Mouse (Mus musculus): Measurements from ENCODE around the gene Atrnl1. TPM values are rescaled to one million over a fixed set of nuclear protein-coding genes. Genes with fewer than 3 reads are reported as not detected.
"Not testable (repeated sequence)": the region's sequence is repeated elsewhere in the genome, so short reads cannot be mapped to it uniquely, and the experiment has no call there.

Gene Atrnl1
- total RNA-seq, 2 experiments from 2014 or later, result 24.4 to 26.6 TPM

DNA sequence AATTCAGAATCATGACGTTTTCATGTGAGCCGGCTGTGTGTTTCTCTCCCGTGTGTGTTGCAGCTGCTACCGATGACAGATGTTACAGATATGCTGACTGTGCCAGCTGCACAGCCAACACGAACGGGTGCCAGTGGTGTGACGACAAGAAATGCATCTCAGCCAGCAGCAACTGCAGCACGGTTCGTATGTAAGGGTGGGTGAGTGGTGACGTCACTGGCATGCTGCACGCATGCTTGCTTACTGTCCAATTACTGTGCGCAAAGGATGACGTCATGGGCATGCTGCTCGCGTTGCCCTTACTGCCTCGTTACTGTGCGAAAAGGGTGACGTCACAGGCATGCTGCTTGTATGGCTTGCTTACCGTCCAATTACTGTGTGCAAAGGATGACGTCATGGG, 75.8 kb downstream of the Atrnl1 start:
- DNase-seq (ENCODE audit: low spot score in 2 of 2), result peak in 1 of 2 experiments; percentile 47

DNA sequence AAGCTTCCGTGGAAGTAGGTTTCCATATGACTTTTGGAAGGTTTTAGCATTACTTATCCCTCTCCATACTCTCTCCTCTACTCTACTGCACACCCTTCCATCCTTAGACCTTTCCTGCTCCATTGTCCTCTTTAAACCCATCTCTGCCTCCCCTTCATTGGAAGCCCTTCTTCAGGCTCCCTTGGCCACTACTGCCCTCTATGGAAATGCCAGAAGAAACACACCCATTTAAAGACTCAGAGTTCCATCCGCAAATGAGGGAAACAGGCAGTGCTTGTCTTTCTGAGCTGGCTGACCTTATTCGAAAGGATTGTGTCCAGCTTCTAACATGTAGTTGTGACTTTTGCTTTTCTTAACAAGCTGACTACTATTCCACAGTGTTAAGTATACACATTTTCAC, 81.7 kb downstream of the Atrnl1 start:
- DNase-seq (ENCODE audit: low spot score in 2 of 2), result no peak

DNA sequence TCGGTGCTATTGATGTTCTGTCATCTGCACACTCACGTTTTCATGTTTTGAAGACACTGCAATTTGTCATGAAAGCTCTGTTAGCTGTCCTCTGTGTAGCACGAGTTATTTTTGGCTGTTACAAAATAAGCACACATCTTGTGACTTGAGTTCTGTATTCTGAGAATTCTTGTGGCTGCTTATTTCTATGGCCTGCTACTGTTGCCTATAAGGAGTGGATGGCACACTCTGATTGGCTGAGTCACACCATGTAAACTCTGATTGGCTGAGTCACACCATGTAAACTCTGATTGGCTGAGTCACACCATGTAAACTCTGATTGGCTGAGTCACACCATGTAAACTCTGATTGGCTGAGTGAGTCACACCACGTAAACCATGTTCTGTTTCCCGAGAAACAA, 85.9 kb downstream of the Atrnl1 start:
- DNase-seq (ENCODE audit: low spot score in 2 of 2), result not testable (repeated sequence)

DNA sequence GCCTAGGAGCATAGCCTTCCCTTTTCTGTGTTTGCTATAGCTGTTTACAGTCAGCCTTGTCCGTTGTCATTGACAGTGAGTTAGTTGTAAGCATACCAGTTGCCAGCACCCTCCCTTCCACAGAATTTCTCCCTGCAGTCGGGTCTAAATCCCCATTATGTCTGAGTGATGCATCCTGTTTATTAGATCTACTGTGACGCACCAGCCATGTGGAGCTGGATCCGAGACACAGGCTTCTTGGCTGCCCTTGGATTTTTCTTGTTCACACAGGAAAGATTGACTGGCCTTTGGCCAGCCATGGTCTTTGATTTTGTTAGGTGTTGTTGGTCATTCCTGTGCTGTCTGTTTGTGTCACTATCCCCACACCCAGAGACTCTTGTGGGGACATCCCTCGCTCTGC, 102.3 kb downstream of the Atrnl1 start:
- no peak for DNase-seq (ENCODE audit: low spot score in 2 of 2)

DNA sequence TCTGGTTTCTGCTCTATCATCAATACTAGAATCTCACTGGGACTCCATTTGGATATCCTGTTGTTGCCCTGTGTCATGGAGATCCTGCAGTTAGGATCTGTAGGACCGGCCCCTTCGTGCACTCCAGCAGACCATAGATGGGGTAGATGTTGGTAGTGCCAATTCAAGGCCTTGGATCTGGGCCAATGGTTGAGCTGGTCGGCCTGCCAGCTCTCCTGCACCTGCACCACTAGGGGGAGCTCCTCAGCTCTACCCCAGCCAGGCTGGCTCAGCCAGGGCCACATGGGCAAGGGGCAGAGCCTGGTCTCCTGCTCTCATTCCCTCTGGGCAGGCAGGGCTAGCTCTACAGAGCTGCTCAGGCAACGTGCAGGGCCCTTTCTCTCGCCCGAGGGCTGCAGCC, 114.1 kb downstream of the Atrnl1 start:
- DNase-seq (ENCODE audit: low spot score in 2 of 2), result peak in 1 of 2 experiments; percentile 16

DNA sequence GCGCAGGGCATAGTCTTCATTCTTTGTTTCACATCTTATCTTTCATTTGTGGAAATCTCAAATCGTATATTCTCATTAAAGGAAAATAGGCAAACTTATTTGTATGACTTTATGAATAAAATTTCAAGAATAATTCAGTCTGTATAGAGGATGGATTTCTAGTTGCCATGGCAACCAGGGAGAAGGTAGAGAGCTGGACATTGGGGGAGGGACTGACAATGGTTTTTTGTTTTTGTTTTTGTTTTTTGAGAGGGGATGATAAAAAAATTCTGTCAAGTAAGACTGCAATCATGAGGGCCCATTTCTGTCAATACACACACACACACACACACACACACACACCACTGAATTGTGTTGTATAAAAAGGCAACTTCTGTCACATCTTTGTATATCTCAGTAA, 114.5 kb downstream of the Atrnl1 start:
- DNase-seq (ENCODE audit: low spot score in 2 of 2), result no peak

DNA sequence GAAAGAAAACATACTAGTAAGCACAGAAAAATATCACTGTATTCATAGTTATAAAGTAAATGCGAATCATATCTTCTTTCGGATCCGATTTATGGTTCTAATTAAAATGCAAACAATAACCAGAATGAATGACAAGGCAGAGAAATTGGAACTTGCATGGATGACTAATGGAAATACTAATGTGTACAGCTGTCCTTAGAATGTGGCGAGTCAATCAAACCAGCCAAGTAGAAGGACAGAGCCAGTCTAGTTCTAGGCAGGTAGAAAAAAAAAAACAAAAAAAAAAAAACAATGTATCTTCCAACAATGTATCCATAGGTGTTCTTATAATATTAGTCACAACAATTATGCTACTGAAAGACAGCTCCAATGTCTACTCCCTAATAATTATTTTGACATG, 116.2 kb downstream of the Atrnl1 start:
- no peak for DNase-seq (ENCODE audit: low spot score in 2 of 2)

DNA sequence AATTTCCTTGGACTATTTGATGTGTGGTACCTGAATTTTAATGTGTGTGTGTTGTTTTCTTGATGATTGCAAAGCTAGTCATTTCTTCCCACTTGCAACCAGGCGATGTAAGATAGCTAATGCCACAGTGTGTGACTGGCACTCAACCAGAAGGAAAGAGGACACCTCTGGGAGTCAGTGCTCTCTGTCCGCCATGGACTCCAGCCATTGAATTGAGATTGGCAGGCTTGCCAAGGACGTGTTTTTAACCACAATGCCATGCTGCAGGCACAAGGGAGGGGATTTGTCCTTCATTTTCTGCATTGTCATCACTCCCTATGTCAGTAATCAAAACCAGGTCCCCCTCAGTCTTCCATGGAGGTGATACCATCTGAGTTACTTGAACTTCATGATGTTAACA, 126.6 kb downstream of the Atrnl1 start:
- no peak for DNase-seq (ENCODE audit: low spot score in 2 of 2)

DNA sequence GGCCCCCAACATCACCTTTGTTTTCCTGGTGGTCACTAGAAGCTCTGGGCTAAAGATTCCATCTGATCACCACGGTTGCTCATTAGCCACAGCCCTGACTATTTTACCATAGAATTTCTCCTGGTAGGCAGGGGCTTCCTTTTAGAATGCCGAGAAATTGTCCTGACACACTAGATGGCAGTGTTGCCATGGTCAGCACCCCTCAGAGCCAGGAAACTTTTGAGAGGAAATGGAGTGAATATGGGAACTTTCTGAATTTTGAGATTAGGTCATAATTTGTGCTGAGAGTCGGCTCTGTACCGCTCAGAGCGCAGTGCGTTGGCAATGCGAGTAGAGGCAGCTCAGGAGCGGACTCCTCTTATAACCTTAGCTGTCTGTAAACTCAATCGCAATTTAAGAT, 134.7 kb downstream of the Atrnl1 start:
- peak in 1 of 2 experiments; percentile 26 for DNase-seq (ENCODE audit: low spot score in 2 of 2)

DNA sequence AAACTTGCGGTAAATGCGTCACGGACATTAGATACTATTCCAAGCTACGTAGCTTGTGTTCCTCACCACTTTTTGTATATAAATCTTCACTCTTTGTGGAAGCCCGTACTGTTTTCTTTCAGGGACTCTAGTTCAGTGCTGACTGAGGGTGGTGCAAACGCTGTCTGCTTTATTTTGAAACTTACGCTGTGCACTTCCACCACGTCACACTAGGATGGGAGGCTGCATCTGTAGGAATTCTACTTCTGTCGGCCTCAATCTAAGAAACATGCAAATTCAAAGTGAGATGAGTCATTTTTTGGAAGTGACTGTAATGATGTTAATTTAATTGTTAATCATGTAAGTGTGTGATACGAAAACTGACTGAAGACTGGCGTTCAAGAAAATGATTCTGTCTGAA, 135.7 kb downstream of the Atrnl1 start:
- no peak for DNase-seq (ENCODE audit: low spot score in 2 of 2)

DNA sequence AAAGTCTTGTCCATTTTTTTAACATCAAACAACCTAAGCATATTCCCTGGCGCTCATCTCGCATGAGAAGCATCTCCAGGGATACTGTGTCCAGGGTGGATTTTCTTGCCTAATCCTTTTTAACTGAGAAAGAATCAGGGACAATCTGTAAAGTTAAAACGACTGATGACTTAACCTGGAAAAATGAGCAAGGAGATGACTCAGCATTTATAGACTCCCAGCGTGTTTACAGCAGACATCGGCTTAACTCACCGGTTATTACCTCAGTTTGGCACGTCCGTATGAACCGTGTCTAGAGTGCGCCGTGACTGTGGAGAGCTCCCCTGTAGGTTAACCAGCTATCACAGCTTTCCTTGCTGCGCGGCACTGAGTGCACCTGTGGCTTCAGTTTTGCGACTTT, 141.4 kb downstream of the Atrnl1 start:
- DNase-seq (ENCODE audit: low spot score in 2 of 2), result no peak

DNA sequence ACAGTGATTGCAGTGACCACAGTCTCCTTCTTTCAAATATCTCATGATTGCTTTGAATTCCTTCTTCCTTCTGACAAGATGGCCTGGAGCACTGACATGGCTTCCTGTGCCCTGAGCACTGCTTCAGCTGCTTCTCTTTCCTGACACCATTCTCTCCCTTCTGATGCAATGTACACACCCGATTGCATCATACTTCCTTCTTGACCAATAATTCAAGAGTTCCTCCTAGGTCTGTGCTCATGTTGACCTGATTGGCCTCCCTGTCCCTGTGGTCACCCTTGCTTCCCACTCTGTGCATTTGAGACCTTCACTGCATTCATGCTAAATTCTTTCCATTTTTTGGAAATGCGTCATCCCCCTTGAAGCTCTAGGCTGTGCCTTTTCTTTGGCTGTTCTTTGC, 151.7 kb downstream of the Atrnl1 start:
- no peak for DNase-seq (ENCODE audit: low spot score in 2 of 2)

DNA sequence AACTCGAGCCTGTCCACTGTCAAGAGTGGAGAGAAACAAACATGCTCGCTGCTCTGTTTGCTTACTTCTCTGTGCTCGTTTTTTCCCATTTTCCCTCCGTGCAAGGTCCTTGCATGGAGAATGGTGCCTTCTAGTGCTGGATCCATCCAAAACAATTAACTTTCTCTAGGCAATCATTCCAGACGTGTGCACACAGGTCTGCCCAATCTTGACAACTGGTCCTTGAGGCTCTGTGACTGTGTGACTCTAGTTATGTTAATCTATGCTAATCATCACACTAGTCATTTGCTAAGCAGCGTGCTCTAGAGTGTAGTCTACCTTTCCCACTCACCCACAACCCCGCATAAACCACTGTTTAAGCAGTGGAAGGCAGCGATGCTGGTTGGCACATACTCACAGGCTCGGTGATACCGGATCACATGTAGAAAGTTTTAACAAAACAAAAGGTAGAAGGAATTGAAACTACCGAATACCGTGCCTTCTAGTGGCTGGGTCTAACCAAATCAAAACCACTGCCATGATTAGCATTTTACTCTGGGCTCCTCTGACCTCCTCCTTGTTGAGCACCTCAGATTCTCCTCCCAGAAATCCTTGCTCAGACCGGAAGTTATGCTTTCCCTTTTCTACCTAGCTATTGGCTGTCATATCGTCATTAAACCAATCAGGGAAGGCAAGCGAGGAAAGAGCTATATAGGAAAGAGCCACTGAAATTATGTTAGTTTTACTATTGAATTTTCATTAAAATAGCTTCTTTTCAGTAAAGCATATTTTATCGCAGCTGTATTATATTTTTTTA, 153.9 kb downstream of the Atrnl1 start:
- DNase-seq (ENCODE audit: low spot score in 2 of 2), result no peak

DNA sequence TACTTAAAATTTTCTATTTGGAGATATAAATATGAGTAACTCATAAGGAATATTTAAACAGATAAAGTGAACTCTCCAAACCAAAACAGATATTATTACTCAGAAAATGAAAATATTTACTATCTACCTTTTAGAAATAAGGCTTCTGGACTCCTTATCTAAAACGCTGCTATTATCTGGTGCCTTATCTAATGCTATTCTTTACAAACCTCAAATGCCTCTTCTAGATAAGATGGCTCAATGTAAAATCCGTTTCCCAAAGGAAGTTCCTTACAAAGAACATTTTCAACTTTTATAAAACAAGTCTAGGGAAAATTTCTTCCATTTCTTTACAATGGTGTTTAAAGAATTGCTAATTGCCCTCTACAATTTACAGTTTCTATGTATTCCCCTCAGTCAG, 156.2 kb downstream of the Atrnl1 start:
- DNase-seq (ENCODE audit: low spot score in 2 of 2), result no peak

DNA sequence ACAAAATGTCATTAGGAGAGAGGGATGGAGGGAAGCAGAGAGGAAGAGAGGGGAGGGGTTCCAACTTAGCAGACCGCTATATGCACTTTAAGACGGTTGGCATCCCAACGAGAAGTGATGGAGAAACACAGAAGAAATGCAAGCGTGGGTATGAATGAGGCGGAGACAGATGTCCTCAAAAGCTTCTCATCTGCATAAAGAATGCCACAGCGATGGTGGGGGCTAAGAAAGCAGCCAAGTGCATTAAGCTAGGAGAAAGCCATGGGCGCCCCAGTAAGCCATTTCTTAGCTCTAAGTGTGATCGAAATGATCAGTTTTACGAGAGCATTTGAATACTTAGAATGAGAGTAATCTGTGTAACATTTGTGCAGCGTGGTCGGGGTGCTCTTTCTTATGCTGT, 157.8 kb downstream of the Atrnl1 start:
- no peak for DNase-seq (ENCODE audit: low spot score in 2 of 2)

DNA sequence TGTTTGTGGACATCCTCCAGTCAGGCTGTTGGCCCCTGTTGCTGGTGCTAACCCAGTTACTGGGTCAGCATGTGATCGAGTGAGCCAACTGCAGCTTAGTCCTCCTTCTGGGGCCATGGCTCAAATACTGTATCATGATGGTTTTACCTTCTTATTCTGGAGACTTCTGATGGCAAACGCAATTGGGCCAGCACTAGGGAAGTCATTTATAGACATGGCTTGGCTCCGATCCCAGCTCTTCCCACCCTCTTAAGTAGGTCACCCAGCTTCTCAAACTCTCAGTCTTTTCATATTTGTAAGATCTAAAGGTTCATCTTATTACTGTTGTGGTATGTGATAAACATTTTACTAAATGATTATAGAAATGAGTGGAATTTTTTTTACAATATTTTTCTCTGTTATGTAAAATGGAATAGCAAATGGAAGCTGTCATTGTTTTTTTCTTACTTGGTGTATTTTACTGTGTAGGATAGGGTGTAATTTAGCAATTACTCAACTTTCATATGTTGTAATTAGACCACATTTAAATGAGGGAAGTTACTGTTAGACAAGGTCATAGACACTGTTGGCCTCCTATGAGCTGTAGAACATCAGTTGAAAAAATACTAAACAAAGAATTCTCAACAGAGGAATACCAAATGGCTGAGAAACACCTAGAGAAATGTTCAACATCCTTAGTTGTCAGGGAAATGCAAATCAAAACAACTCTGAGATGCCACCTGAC, 171.7 kb downstream of the Atrnl1 start:
- no peak for DNase-seq (ENCODE audit: low spot score in 2 of 2)

DNA sequence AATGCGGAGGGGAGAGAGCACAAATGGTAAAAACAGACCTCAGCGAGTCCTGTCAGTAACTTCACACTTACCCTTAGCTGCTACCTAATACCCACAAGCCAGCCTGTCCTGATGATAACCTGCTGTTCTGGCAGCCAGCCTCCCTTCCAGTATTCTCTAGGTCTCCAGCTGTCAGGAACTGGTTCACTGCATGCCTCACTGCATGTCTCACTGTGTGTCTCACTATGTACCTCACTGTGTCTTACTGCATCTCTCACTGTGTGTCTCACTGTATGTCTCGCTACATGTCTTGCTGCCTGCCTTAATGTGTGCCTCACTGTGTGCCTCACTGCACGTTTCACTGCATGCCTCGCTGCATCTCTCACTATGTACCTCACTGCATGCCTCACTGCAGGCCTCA, 175.9 kb downstream of the Atrnl1 start:
- DNase-seq (ENCODE audit: low spot score in 2 of 2), result no peak

DNA sequence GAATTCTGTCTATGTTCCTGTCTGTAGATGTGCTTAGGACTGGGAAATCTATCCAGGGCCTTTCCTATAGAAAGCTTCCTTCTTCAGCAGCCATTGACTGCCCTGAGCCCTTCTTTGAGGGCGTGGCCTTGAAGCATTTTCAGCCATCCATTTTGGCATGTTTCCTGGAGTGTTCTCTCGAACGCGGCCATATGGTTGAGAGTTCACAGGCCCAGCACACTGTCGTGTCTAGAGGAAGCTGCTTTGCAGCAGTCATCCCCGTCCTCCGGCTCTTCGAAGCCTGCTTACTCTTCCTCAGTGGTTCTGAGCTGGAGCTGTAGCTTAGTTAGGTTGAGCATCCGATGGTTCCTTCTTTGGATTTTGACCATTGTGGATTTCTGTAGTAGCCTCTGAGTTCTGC, 191.4 kb downstream of the Atrnl1 start:
- no peak for DNase-seq (ENCODE audit: low spot score in 2 of 2)

DNA sequence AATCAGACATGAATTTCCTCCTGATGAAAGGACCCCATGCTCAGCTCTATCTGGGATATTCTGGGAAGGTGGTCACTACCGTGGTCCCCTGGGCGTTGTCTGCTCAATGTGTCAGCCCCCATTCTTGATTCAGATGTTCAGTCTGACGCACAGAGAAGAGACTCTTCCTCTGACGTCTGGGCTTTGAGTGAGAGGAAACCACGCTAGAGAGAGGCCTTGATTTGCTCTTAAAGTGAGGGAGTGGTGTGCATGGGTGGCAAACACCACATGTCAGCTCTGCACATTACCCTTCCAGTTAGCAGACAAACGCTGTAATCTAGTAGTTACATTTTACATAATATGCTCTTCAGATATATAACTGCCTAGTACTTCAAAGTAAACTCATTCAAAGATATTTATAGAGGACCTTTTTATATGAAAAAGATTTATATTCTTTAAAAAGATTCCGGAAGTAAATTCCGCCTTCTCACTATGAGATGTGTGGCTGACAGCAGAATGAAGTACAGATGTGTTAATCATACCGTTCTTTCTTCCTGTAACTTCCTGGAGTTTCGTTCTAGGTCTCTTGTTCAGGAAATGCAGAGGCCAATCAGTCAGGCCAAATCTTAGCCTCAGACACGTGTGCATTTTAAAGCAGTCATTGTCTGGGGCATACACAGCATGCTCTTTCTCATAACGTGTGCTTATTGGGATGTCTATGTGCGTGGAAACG, 192.1 kb downstream of the Atrnl1 start:
- DNase-seq (ENCODE audit: low spot score in 2 of 2), result no peak

DNA sequence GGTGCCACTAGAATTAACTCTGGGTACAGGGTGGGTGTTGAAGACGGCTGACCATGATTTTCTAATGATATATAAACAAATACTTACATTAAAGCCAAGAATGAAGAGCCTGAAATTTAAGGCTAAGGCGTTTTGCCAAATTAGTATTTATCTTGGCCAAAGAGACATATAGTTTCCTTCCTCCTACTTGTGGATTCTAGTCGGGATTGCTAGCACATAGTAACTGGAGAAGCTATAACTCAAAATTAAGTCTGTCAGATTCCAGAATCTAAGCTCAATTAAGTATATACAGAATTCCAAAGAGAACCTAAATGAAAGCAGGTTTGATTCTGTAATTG, 192.6 kb downstream of the Atrnl1 start:
- DNase-seq (ENCODE audit: low spot score in 2 of 2), result no peak

DNA sequence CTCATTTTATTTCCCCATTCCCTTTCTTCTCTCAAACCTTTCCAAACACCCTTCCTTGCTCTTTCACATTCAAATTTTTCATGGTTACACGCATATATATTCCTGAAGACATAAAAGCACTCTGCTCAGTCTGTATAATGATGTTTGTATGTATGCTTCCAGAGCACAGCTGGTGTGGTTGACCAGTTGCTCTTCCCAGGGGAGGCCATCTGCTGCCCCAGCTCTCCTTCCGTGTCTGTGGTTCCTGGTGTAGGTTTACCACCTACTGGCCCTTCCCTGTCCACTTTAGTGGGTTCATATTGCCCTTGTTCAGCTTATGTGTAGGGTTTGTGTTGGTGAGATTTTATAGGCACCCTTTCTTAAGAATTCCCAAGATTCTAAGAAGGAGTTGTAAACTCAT, 197.5 kb downstream of the Atrnl1 start:
- DNase-seq (ENCODE audit: low spot score in 2 of 2), result no peak

DNA sequence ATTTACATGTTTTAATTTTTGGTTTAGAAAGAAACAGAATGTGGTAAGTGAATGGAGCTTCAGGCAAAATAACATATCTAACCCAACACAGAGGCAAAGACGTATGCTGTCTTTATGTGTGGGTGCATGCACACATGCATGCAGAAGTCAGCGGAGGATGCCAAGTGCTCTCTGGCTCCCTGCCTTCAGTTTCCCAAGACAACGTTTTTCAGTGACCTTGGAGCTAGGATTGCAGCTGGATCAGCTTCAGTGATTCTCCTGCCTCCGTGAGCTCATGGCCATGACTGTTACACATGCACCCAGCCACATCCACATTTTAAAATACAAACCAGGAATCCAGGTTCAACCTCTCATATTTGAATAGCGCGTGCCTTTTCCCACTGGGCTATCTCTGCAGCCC, 203.5 kb downstream of the Atrnl1 start:
- no peak for DNase-seq (ENCODE audit: low spot score in 2 of 2)

Measured in gastrocnemius, postnatal 4 days (tissue).